Mouse (Mus musculus) forebrain, embryonic 16.5 days (tissue): ENCODE results near the gene Exd1. TPM values are rescaled to one million over a fixed set of nuclear protein-coding genes. Genes with fewer than 3 reads are reported as not detected.

Source experiments
- ATAC-seq: fragments of 200-750 bp; cut with Nextera tagmentation; 2 replicates; pipeline ENCODE4 v1.8.0; 2017; ENCODE audit warnings: mild to moderate bottlenecking, moderate library complexity
- H3K27ac ChIP-seq: fragments of 300-500 bp; sonication (generic); 2 replicates; pipeline ENCODE4 v1.5.1; 2014; ENCODE audit warnings: low read length, control low read depth
- H3K27me3 ChIP-seq: fragments of 300-500 bp; sonication (generic); replicated peaks from 2 replicates; pipeline ENCODE4 v1.6.1; 2014; ENCODE audit warnings: low read length; ENCODE audit not compliant: control insufficient read depth, insufficient read depth
- H3K36me3 ChIP-seq: fragments of 300-500 bp; sonication (generic); 2 replicates; pipeline ENCODE4 v1.6.1; 2014; ENCODE audit not compliant: control insufficient read depth, insufficient read depth
- H3K4me1 ChIP-seq: fragments of 300-500 bp; sonication (generic); replicated peaks from 2 replicates; pipeline ENCODE4 v1.6.1; 2014; ENCODE audit warnings: low read length; ENCODE audit not compliant: control insufficient read depth, insufficient read depth
- H3K4me2 ChIP-seq: fragments of 300-500 bp; sonication (generic); 2 replicates; pipeline ENCODE4 v1.6.1; 2014; ENCODE audit warnings: mild to moderate bottlenecking, low read length, control low read depth
- H3K4me3 ChIP-seq: fragments of 300-500 bp; sonication (generic); replicated peaks from 2 replicates; pipeline ENCODE4 v1.5.1; 2014; ENCODE audit warnings: mild to moderate bottlenecking, low read length, control low read depth
- H3K9ac ChIP-seq: fragments of 300-500 bp; sonication (generic); replicated peaks from 2 replicates; pipeline ENCODE4 v1.6.1; 2014; ENCODE audit warnings: low read depth, low read length, control low read depth
- H3K9me3 ChIP-seq: fragments of 300-500 bp; sonication (generic); 2 replicates; pipeline ENCODE4 v1.6.1; 2016; ENCODE audit warnings: low read length; ENCODE audit not compliant: control insufficient read depth
- WGBS: fragments of 180-500 bp; shearing (Covaris S2); extraction: QIAGEN DNeasy Blood & Tissue Kit; methylation state at CpG from one replicate; pipeline ENCODE4 v1.1.7; 2014; 5-methylcytosine and 5-hydroxymethylcytosine counted together
- polyA plus RNA-seq: library from polyadenylated mRNA; unstranded; fragments of >200 nt; fragmentation: Nextera tagmentation; extraction: Ambion mirVana; gene quantifications from 2 replicates; pipeline ENCODE4 v1.2.1, GENCODE M21; 2015

The Exd1 gene
- polyA plus RNA-seq, 1 experiment from 2014 or later: 1.6 TPM

GRCm38 (mm10) chr2:119548371-119548660 is 889 bp upstream of the Exd1 start:
- H3K4me1 ChIP-seq: peaks cover 15% of the 10 kb centered on the region
- H3K27ac ChIP-seq: no peak overlapping the region
- H3K9me3 ChIP-seq: no peaks in the 10 kb centered on the region
- H3K27me3 ChIP-seq: no peaks in the 10 kb centered on the region
- H3K4me3 ChIP-seq: peak overlapping the region; percentile 64
- peak overlapping the region; percentile 73 for H3K4me2 ChIP-seq
- H3K36me3 ChIP-seq: no peaks in the 10 kb centered on the region
- 12% methylated on average over 3 of the region's 3 CpGs for WGBS
- no peak for ATAC-seq
- peak overlapping the region; percentile 71 for H3K9ac ChIP-seq

- no peaks in the 10 kb centered on the region for H3K9me3 ChIP-seq
- ATAC-seq: peak; percentile 53; the same call in 1 of the 2 replicates
- peaks cover 15% of the 10 kb centered on the region for H3K4me1 ChIP-seq
- peak overlapping the region; percentile 49 for H3K9ac ChIP-seq
- H3K27me3 ChIP-seq: no peaks in the 10 kb centered on the region
- under 1% methylated on average over 30 of the region's 30 CpGs for WGBS
- H3K4me3 ChIP-seq: peak overlapping the region; percentile 64
- peak overlapping the region; percentile 34; the same call in 1 of the 2 replicates for H3K27ac ChIP-seq
- H3K4me2 ChIP-seq: peak overlapping the region; percentile 62
- no peaks in the 10 kb centered on the region for H3K36me3 ChIP-seq
Observed at GRCm38 (mm10) chr2:119546848-119547521, 442 bp downstream of the Exd1 start.

GRCm38 (mm10) chr2:119543656-119544055 is 3.8 kb downstream of the Exd1 start:
- H3K27ac ChIP-seq: no peak overlapping the region
- no peaks in the 10 kb centered on the region for H3K27me3 ChIP-seq
- WGBS: 69% methylated on average over 2 of the region's 2 CpGs
- no peak overlapping the region for H3K4me2 ChIP-seq
- H3K9me3 ChIP-seq: no peaks in the 10 kb centered on the region
- H3K4me1 ChIP-seq: peaks cover 7% of the 10 kb centered on the region
- ATAC-seq: no peak
- H3K9ac ChIP-seq: no peak overlapping the region
- no peak overlapping the region for H3K4me3 ChIP-seq
- no peaks in the 10 kb centered on the region for H3K36me3 ChIP-seq

GRCm38 (mm10) chr2:119542106-119542505 is 5.3 kb downstream of the Exd1 start:
- WGBS: 23% methylated on average over 1 of the region's 1 CpGs
- H3K27ac ChIP-seq: no peak overlapping the region
- H3K9me3 ChIP-seq: no peaks in the 10 kb centered on the region
- H3K4me3 ChIP-seq: no peak overlapping the region
- peaks cover 4% of the 10 kb centered on the region; the same call in 1 of the 2 replicates for H3K4me1 ChIP-seq
- no peaks in the 10 kb centered on the region for H3K27me3 ChIP-seq
- no peak overlapping the region for H3K4me2 ChIP-seq
- no peak overlapping the region for H3K9ac ChIP-seq
- no peak for ATAC-seq
- no peaks in the 10 kb centered on the region for H3K36me3 ChIP-seq

- H3K4me2 ChIP-seq: no peak overlapping the region
- no peak overlapping the region for H3K4me3 ChIP-seq
- H3K4me1 ChIP-seq: no peaks in the 10 kb centered on the region
- no peaks in the 10 kb centered on the region for H3K9me3 ChIP-seq
- H3K9ac ChIP-seq: no peak overlapping the region
- no peak for ATAC-seq
- WGBS: 81% methylated on average over 9 of the region's 9 CpGs
- no peaks in the 10 kb centered on the region for H3K27me3 ChIP-seq
- no peaks in the 10 kb centered on the region for H3K36me3 ChIP-seq
- H3K27ac ChIP-seq: no peak overlapping the region
Observed at GRCm38 (mm10) chr2:119538802-119539201, 8.6 kb downstream of the Exd1 start.

GRCm38 (mm10) chr2:119525422-119525821 is 22.0 kb downstream of the Exd1 start:
- Histone ChIP-seq H3K4me3 (no peak overlapping the region), H3K9me3 (no peaks in the 10 kb centered on the region), H3K4me1 (no peaks in the 10 kb centered on the region), H3K36me3 (no peaks in the 10 kb centered on the region), H3K4me2 (no peak overlapping the region), H3K27me3 (no peaks in the 10 kb centered on the region), H3K27ac (no peak overlapping the region), H3K9ac (no peak overlapping the region)
- ATAC-seq: no peak
- 42% methylated on average over 4 of the region's 4 CpGs for WGBS

- Histone ChIP-seq H3K9ac (no peak overlapping the region), H3K27me3 (no peaks in the 10 kb centered on the region), H3K4me1 (no peaks in the 10 kb centered on the region), H3K4me2 (no peak overlapping the region), H3K9me3 (no peaks in the 10 kb centered on the region), H3K4me3 (no peak overlapping the region), H3K27ac (no peak overlapping the region), H3K36me3 (no peaks in the 10 kb centered on the region)
- no peak for ATAC-seq
- WGBS: 81% methylated on average over 4 of the region's 4 CpGs
Observed at GRCm38 (mm10) chr2:119523836-119524235, 23.6 kb downstream of the Exd1 start.

GRCm38 (mm10) chr2:119520550-119520949 is 26.9 kb downstream of the Exd1 start:
- Histone ChIP-seq H3K27ac (no peak overlapping the region), H3K9me3 (no peaks in the 10 kb centered on the region), H3K4me2 (no peak overlapping the region), H3K4me3 (no peak overlapping the region), H3K9ac (no peak overlapping the region), H3K4me1 (no peaks in the 10 kb centered on the region), H3K27me3 (no peaks in the 10 kb centered on the region), H3K36me3 (no peaks in the 10 kb centered on the region)
- WGBS: 72% methylated on average over 7 of the region's 7 CpGs
- no peak for ATAC-seq

GRCm38 (mm10) chr2:119516811-119517210 is 30.6 kb downstream of the Exd1 start:
- no peak overlapping the region for H3K4me2 ChIP-seq
- no peaks in the 10 kb centered on the region for H3K4me1 ChIP-seq
- no peak overlapping the region for H3K27ac ChIP-seq
- H3K9me3 ChIP-seq: no peaks in the 10 kb centered on the region
- ATAC-seq: no peak
- 63% methylated on average over 5 of the region's 5 CpGs for WGBS
- H3K4me3 ChIP-seq: no peak overlapping the region
- no peaks in the 10 kb centered on the region for H3K36me3 ChIP-seq
- H3K9ac ChIP-seq: no peak overlapping the region
- no peaks in the 10 kb centered on the region for H3K27me3 ChIP-seq

- Histone ChIP-seq H3K27ac (no peak overlapping the region), H3K9ac (no peak overlapping the region), H3K9me3 (no peaks in the 10 kb centered on the region), H3K4me3 (no peak overlapping the region), H3K4me2 (no peak overlapping the region), H3K4me1 (no peaks in the 10 kb centered on the region), H3K36me3 (no peaks in the 10 kb centered on the region), H3K27me3 (no peaks in the 10 kb centered on the region)
- no peak for ATAC-seq
- 88% methylated on average over 3 of the region's 3 CpGs for WGBS
Observed at GRCm38 (mm10) chr2:119514026-119514522, 33.4 kb downstream of the Exd1 start.
